Mouse (Mus musculus) intestine, embryonic 15.5 days (tissue): ENCODE measurements at regions not wholly inside any gene's neighbourhood (a gene's known extent, or its start where the extent isn't known, plus 50 kb on each side); places are given as distances from the start of the nearest gene placed in this dataset.
"Not testable (repeated sequence)": the region's sequence is repeated elsewhere in the genome, so short reads cannot be mapped to it uniquely, and the experiment has no call there.

ENCODE experiments used
- ATAC-seq: fragments of 200-750 bp; cut with Nextera tagmentation; 2 replicates; pipeline ENCODE4 v1.8.0; 2017; ENCODE audit warnings: moderate TSS enrichment, moderate library complexity
- H3K27ac ChIP-seq: fragments of 300-500 bp; sonication (generic); 2 replicates; pipeline ENCODE4 v1.5.1; 2015; ENCODE audit warnings: mild to moderate bottlenecking, inconsistent platforms
- H3K27me3 ChIP-seq: fragments of 300-500 bp; sonication (generic); replicated peaks from 2 replicates; pipeline ENCODE4 v1.6.1; 2015; ENCODE audit warnings: inconsistent platforms
- H3K36me3 ChIP-seq: fragments of 300-500 bp; sonication (generic); 2 replicates; pipeline ENCODE4 v1.6.1; 2015; ENCODE audit warnings: inconsistent platforms
- H3K4me1 ChIP-seq: fragments of 300-500 bp; sonication (generic); replicated peaks from 2 replicates; pipeline ENCODE4 v1.6.1; 2015; ENCODE audit warnings: inconsistent platforms
- H3K4me2 ChIP-seq: fragments of 300-500 bp; sonication (generic); replicated peaks from 2 replicates; pipeline ENCODE4 v1.6.1; 2015; ENCODE audit warnings: mild to moderate bottlenecking, inconsistent platforms
- H3K4me3 ChIP-seq: fragments of 300-500 bp; sonication (generic); replicated peaks from 2 replicates; pipeline ENCODE4 v1.5.1; 2015; ENCODE audit warnings: inconsistent platforms
- H3K9ac ChIP-seq: fragments of 300-500 bp; sonication (generic); 2 replicates; pipeline ENCODE4 v1.6.1; 2015; ENCODE audit warnings: inconsistent platforms
- H3K9me3 ChIP-seq: fragments of 300-500 bp; sonication (generic); 2 replicates; pipeline ENCODE4 v1.6.1; 2016; ENCODE audit warnings: inconsistent platforms
- WGBS: fragments of 180-500 bp; shearing (Covaris S2); methylation state at CpG from one replicate; pipeline ENCODE4 v1.1.7; 2015; 5-methylcytosine and 5-hydroxymethylcytosine counted together

- Histone ChIP-seq H3K4me2 (no peak overlapping the region), H3K4me3 (no peak overlapping the region), H3K9me3 (no peaks in the 10 kb centered on the region), H3K27ac (0 out of 2 replicates have a peak overlapping the region, but pooled peaks have one; percentile 40), H3K36me3 (no peaks in the 10 kb centered on the region), H3K4me1 (no peaks in the 10 kb centered on the region), H3K9ac (no peak overlapping the region), H3K27me3 (no peaks in the 10 kb centered on the region)
- ATAC-seq: peak; percentile 76
- 35% methylated on average over 12 of the region's 12 CpGs for WGBS
Measured at GRCm38 (mm10) chr14:73453164-73453563, 56.7 kb upstream of the Med4 start.

- no peaks in the 10 kb centered on the region for H3K36me3 ChIP-seq
- no peaks in the 10 kb centered on the region for H3K9me3 ChIP-seq
- 0 out of 2 replicates have a peak overlapping the region, but pooled peaks have one; percentile 40 for H3K27ac ChIP-seq
- peak; percentile 41; the same call in 1 of the 2 replicates for ATAC-seq
- no peak overlapping the region for H3K4me3 ChIP-seq
- WGBS: 69% methylated on average over 7 of the region's 7 CpGs
- no peak overlapping the region for H3K4me2 ChIP-seq
- no peak overlapping the region for H3K9ac ChIP-seq
- H3K4me1 ChIP-seq: no peaks in the 10 kb centered on the region
- no peaks in the 10 kb centered on the region for H3K27me3 ChIP-seq
Measured at GRCm38 (mm10) chr14:73452321-73453082, 57.3 kb upstream of the Med4 start.

GRCm38 (mm10) chr14:73451291-73452045 lies 58.4 kb upstream of the Med4 start:
- H3K27ac ChIP-seq: no peak overlapping the region

GRCm38 (mm10) chr14:73449901-73450495 lies 59.8 kb upstream of the Med4 start:
- Histone ChIP-seq H3K4me2 (no peak overlapping the region), H3K27ac (no peak overlapping the region), H3K36me3 (no peaks in the 10 kb centered on the region), H3K4me1 (no peaks in the 10 kb centered on the region), H3K4me3 (no peak overlapping the region), H3K9ac (no peak overlapping the region), H3K27me3 (no peaks in the 10 kb centered on the region), H3K9me3 (no peaks in the 10 kb centered on the region)
- 78% methylated on average over 6 of the region's 6 CpGs for WGBS
- ATAC-seq: no peak

More at GRCm38 (mm10) chr14:73451291-73452045, 58.4 kb upstream of the Med4 start:
- no peaks in the 10 kb centered on the region for H3K4me1 ChIP-seq
- no peak for ATAC-seq
- H3K36me3 ChIP-seq: no peaks in the 10 kb centered on the region
- no peaks in the 10 kb centered on the region for H3K9me3 ChIP-seq
- 77% methylated on average over 9 of the region's 9 CpGs for WGBS
- no peaks in the 10 kb centered on the region for H3K27me3 ChIP-seq
- no peak overlapping the region for H3K9ac ChIP-seq
- H3K4me2 ChIP-seq: no peak overlapping the region
- H3K4me3 ChIP-seq: no peak overlapping the region

GRCm38 (mm10) chr14:73449111-73449510 lies 60.7 kb upstream of the Med4 start:
- Histone ChIP-seq H3K27ac (no peak overlapping the region), H3K9ac (no peak overlapping the region), H3K27me3 (no peaks in the 10 kb centered on the region), H3K4me3 (no peak overlapping the region), H3K9me3 (no peaks in the 10 kb centered on the region), H3K4me2 (no peak overlapping the region), H3K36me3 (no peaks in the 10 kb centered on the region), H3K4me1 (no peaks in the 10 kb centered on the region)
- 75% methylated on average over 10 of the region's 10 CpGs for WGBS
- ATAC-seq: no peak

- H3K9ac ChIP-seq: no peak overlapping the region
- H3K36me3 ChIP-seq: no peaks in the 10 kb centered on the region
- no peaks in the 10 kb centered on the region for H3K9me3 ChIP-seq
- H3K4me2 ChIP-seq: no peak overlapping the region; the same call in 1 of the 2 replicates
- peak; percentile 94 for ATAC-seq
- H3K4me1 ChIP-seq: no peaks in the 10 kb centered on the region
- H3K27me3 ChIP-seq: no peaks in the 10 kb centered on the region
- WGBS: 48% methylated on average over 6 of the region's 6 CpGs
- H3K4me3 ChIP-seq: no peak overlapping the region
- peak overlapping the region; percentile 64 for H3K27ac ChIP-seq
Measured at GRCm38 (mm10) chr14:73445508-73446256, 60.6 kb upstream of the Itm2b start.

- WGBS: 55% methylated on average over 3 of the region's 3 CpGs
- Histone ChIP-seq H3K9me3 (no peaks in the 10 kb centered on the region), H3K27me3 (no peaks in the 10 kb centered on the region), H3K27ac (no peak overlapping the region), H3K4me3 (no peak overlapping the region), H3K4me2 (no peak overlapping the region), H3K9ac (no peak overlapping the region), H3K4me1 (no peaks in the 10 kb centered on the region), H3K36me3 (no peaks in the 10 kb centered on the region)
- ATAC-seq: no peak
Measured at GRCm38 (mm10) chr14:73444733-73445132, 59.6 kb upstream of the Itm2b start.

GRCm38 (mm10) chr14:73441951-73442716 lies 57.0 kb upstream of the Itm2b start:
- H3K4me2 ChIP-seq: no peak overlapping the region
- no peak overlapping the region for H3K27ac ChIP-seq
- no peak for ATAC-seq
- no peak overlapping the region for H3K9ac ChIP-seq
- no peaks in the 10 kb centered on the region for H3K36me3 ChIP-seq
- H3K4me1 ChIP-seq: no peaks in the 10 kb centered on the region
- no peaks in the 10 kb centered on the region for H3K9me3 ChIP-seq
- H3K4me3 ChIP-seq: no peak overlapping the region
- 67% methylated on average over 7 of the region's 7 CpGs for WGBS
- H3K27me3 ChIP-seq: no peaks in the 10 kb centered on the region

GRCm38 (mm10) chr14:73441206-73441950 lies 56.3 kb upstream of the Itm2b start:
- not testable (repeated sequence) for H3K27ac ChIP-seq, H3K9ac ChIP-seq, H3K9me3 ChIP-seq, H3K27me3 ChIP-seq, ATAC-seq, H3K4me3 ChIP-seq, H3K4me2 ChIP-seq, H3K4me1 ChIP-seq, H3K36me3 ChIP-seq
- WGBS: 87% methylated on average over 1 of the region's 1 CpGs

- H3K9me3 ChIP-seq: no peaks in the 10 kb centered on the region
- no peak overlapping the region for H3K9ac ChIP-seq
- H3K4me3 ChIP-seq: no peak overlapping the region
- no peak for ATAC-seq
- no peak overlapping the region for H3K27ac ChIP-seq
- no peak overlapping the region for H3K4me2 ChIP-seq
- no peaks in the 10 kb centered on the region for H3K27me3 ChIP-seq
- WGBS: 85% methylated on average over 3 of the region's 3 CpGs
- no peaks in the 10 kb centered on the region for H3K36me3 ChIP-seq
- no peaks in the 10 kb centered on the region for H3K4me1 ChIP-seq
Measured at GRCm38 (mm10) chr14:73439802-73440309, 54.8 kb upstream of the Itm2b start.

GRCm38 (mm10) chr14:73435839-73436238 lies 50.8 kb upstream of the Itm2b start:
- Histone ChIP-seq H3K27me3 (no peaks in the 10 kb centered on the region), H3K9ac (no peak overlapping the region), H3K27ac (no peak overlapping the region), H3K36me3 (no peaks in the 10 kb centered on the region), H3K4me1 (no peaks in the 10 kb centered on the region), H3K4me3 (no peak overlapping the region), H3K4me2 (no peak overlapping the region), H3K9me3 (no peaks in the 10 kb centered on the region)
- ATAC-seq: no peak
- 52% methylated on average over 4 of the region's 4 CpGs for WGBS
